Mouse (Mus musculus): ENCODE results near the gene Sumo2.

DNA sequence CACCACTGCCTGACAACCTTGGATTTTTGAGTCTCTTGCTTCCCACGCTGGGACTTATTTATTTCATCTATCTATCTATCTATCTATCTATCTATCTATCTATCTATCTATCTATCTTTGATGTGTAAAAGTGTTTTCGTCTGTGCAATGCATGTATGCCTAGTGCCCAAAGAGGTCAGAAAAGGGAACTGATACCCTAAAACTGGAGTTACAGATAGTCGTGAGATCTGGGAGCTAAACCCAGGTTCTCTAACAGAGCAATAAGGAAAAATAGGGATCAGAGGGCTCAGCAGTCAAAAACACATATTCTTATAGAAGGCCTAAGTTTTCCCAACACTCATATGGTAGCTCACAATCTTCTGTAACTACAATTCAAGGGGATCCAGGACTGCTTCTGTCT lies 16.5 kb downstream of the Sumo2 start:
- TF ChIP-seq CTCF (IDR thresholded peaks at IDR 0.05; ENCODE audit: borderline replicate concordance, control insufficient read depth, extremely low read depth, insufficient read depth, low read length, poor library complexity) (no peak), POLR2A (IDR thresholded peaks at IDR 0.05; ENCODE audit: control insufficient read depth, extremely low read depth, insufficient read depth, low read length, poor library complexity) (no peak)

Data from thymus, adult 2 months (tissue).